Mouse (Mus musculus) 416B (cell line): Measurements from ENCODE around the gene Lpcat3.
"Not testable (repeated sequence)": the region's sequence is repeated elsewhere in the genome, so short reads cannot be mapped to it uniquely, and the experiment has no call there.

Experiments
- DNase-seq: peaks from one replicate; pipeline ENCODE4 v3.0.0; 2011; ENCODE audit warnings: low read depth

Gene Lpcat3

DNA sequence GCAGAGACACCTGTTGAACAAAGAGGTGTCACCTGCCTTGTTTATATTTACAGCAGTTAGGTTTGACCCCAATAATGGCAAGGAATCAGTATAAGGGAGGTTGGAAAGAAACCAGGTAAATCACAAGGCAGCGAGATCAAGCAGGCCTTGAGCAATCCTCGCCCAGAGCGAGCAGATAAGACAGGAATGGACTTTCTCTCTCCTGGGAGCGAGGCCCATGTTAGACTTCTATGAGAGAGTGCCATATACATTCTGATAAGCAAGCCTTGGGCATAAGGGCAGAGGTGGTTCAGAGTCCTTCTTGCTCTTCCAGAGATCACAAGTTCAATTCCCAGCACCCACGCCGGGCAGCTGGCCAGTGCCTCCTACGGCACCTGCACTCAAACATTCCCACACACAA lies 15.9 kb downstream of the Lpcat3 start:
- DNase-seq = no peak

DNA sequence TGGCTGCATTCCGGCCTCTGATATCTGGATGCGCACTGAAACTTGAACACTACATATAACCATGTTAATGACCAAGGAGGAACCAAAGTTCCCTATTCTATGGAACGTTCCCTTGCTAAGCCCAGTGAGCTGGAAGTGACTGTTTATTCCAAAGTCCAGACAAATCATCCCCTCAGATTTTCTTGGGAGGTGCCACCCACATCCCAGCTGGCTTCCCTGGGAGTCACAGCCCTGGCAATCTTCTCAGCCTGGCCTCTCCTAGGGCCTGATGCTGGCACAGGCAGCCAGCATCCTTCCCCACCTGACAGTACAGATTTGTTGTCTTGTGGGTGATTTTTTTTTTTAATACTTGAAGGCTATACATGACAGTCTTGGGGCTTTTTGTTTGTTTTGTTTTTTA lies 16.7 kb downstream of the Lpcat3 start:
- no peak for DNase-seq

- not testable (repeated sequence) for DNase-seq
Measured at GRCm38 (mm10) chr6:124682291-124682690, 19.5 kb downstream of the Lpcat3 start.

- peak; percentile 94 for DNase-seq
Measured at GRCm38 (mm10) chr6:124683591-124684417, 21.0 kb downstream of the Lpcat3 start.

DNA sequence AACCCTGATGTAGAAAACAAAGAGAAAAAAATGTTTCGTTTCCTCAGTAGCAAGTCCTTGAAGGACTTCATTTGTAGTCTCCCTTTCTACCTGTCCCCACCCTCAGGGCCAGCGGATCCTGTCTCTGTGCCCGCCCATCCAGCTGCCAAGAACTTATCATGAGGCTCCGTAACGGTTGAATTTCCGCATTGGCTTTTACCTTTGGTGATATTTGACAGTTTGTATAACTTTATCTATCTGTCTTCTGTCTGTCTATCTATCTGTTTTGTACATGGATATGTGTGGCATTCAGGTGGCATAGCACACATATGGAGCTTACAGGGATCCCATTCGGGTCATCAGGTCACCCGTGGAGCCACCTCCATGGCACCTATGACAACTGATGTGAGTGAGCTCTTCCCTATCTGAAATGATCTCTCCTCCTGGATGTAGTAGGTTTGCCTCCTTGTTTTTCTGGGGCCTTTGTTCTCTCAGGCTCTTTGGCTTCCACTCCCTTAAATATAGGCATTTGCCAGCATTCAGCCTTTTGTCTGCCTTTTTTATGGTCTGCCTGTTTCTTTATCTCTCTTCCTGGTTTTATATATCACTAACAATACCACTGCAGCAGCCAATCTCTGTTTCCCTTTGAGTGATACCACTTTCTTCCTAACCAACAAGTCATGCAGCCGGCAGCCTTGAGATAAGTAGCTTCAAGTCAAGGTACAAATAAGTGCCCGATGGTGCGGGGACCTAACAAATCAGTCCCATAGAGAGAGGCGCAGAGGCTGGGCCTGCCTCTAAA lies 23.0 kb downstream of the Lpcat3 start:
- peak; percentile 88 for DNase-seq

DNA sequence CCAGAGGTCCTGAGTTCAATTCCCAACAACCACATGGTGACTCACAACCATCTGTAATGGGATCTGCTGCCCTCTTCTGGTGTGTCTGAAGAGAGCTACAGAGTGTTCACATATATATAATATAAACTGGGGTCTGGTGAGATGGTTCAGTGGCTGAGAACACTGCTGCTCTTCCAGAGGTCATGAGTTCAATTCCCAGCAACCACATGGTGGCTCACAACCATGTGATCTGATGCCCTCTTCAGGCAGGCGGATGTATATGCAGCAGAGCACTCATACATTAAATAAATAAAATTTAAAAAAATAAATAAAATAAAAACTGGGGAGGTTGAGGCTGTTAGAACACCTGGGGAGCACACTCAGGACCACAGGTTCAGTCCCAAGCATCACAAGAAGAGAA lies 23.8 kb downstream of the Lpcat3 start:
- not testable (repeated sequence) for DNase-seq

DNA sequence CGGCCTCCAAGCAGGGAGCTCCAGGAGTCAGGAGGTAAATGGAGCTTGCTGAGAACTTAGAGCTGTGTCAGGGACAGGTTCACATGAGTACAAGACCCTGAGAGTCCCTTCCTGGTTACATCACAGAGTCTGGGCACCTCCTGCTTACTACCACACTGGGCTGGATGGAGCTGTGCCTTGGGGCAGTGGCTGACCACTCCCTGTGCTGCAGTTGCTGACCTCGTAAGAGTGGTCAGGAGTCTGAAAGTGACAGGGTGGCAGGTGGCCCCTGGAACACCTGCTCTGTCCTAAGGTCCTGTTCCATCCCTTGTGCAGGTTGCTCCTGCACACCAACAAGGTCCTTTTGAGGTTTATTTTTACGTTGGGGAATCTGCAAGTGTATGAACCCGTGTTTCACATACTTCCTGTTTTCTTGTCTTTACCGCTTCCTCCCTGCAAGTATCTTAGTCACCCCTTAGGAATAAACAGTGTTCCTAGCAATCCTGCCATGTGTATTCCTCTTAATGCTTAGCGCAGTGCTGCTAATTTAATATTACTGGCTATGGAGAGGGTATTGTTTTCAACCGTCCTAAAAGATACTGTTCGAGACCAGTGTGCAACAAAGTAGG lies 25.4 kb downstream of the Lpcat3 start:
- DNase-seq = peak; percentile 70

GRCm38 (mm10) chr6:124689011-124689410 lies 26.2 kb downstream of the Lpcat3 start:
- DNase-seq = no peak

DNA sequence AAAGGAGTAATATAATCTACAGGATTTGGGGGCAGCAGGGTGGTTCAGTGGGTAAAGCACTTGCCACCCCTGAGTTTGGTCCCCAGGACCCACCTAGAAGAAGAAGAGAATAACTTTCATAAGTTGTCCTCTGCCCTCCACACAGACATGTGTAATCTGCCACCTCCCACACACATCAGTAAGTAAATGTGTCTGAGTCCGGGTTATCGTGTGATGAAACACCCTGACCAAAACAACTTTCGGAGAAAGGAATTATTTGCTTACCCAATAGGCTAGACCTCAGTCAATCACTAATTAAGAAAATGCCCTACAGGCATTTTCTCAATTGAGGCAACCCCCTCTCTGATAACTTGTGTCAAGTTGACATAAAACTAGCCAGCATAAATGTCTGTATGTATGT lies 27.7 kb downstream of the Lpcat3 start:
- DNase-seq = no peak

DNA sequence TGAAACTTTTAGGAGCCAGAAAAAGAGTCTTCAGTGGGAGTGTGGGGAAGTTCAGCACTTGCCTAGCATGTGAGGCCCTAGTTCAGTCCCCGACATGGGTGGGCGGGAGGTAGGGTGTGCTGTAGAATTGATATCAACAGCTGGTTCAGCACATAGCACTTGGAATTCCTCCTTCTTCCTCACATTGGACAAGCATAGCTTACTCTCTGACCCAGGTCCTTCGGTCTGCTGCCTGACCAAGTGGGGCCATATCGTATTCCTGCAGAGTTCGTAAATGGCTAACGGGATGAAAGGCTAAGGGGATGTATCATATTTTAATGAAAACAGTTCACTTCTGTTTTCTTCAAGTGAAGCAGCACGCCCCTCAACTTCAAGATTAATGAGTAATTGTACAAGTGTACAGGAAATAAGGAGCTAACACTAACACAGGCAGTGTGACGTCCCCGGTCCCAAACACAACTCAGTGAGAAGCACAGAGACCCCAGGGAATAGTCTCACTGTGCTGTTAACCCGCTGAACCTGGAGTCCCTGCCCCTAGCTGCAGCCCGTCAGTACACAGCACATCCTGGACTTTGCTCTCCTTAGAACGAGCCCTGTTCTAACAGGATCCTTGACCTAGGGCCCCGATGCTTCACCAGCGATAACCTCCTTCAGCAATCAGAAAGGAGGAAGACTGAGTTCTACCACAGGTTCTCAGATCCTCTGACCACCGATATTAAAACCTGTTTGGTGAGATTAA lies 30.6 kb downstream of the Lpcat3 start:
- DNase-seq = no peak

DNA sequence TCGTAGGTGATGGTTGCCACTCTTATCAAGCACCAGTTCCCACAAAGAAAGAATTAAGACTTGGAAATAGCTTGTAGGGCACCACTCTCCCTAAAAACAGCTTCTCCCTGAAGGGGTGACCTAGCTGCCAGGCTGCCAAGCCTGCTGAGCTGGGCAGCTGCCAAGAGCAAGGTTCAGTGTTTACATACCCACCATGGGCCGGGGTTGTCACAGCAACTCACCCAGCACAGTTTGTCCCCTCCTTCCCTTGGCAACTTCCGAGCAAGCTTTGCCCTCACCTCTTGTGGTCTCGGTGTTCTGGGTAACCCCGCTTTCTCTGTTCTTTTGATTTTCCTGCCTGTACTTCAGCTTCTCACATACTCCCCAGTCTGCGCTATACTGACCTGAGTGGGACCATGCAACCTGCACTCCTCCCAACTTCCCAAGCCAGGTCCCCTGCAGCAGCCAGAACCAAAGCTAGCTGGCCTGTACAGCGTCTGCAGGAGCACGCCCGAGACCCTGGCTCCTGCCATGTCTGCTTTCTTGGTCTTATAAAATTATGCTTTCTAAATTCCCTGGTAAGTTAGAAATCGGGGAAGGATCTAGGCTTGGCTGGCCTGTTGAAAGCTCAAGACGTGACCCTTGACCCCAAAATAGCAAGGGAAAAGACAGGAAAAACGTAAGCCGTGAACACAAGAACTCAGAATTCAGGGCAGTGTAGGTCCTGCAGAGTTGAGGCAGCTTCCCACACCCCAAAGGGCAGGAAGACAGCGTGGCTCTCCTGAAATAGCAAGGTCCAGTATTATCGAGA lies 31.5 kb downstream of the Lpcat3 start:
- DNase-seq = peak; percentile 79

DNA sequence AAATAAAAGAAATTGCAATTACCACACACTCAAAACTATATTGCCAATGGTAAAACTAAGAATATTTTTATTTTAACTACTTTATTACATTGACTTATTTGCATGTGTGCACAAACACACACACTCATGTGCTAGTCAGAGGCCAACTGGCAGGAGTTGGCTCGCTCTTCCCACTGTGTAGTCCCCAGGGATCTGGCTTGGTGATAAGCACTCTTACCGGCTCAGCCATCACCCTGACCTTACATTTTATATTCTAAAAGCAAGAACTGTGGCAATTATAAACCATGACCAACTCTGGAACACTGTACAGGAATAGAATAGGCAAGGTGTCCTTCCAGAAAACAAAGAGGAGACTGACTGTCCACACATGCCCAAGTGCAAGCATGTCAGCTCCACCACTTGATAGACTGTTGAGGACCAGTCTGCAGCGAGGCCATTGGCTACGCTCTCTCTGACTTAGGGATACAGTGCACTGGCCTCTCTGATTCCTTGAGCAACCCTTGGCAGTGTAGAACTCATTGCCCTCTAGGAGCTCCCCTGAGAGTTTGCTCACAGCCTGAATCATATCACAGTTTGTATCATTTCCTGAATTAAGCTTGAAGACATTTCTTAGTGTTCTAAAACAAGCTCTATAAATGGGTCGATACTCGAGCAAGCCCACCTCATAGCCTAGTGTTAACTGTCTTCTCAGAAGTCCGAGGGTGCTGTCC lies 33.8 kb downstream of the Lpcat3 start:
- no peak for DNase-seq

GRCm38 (mm10) chr6:124698751-124699150 lies 35.9 kb downstream of the Lpcat3 start:
- no peak for DNase-seq

GRCm38 (mm10) chr6:124699366-124699765 lies 36.5 kb downstream of the Lpcat3 start:
- DNase-seq = no peak

- DNase-seq = no peak
Measured at GRCm38 (mm10) chr6:124699962-124700610, 37.3 kb downstream of the Lpcat3 start.

- no peak for DNase-seq
Measured at GRCm38 (mm10) chr6:124701338-124701737, 38.5 kb downstream of the Lpcat3 start.

DNA sequence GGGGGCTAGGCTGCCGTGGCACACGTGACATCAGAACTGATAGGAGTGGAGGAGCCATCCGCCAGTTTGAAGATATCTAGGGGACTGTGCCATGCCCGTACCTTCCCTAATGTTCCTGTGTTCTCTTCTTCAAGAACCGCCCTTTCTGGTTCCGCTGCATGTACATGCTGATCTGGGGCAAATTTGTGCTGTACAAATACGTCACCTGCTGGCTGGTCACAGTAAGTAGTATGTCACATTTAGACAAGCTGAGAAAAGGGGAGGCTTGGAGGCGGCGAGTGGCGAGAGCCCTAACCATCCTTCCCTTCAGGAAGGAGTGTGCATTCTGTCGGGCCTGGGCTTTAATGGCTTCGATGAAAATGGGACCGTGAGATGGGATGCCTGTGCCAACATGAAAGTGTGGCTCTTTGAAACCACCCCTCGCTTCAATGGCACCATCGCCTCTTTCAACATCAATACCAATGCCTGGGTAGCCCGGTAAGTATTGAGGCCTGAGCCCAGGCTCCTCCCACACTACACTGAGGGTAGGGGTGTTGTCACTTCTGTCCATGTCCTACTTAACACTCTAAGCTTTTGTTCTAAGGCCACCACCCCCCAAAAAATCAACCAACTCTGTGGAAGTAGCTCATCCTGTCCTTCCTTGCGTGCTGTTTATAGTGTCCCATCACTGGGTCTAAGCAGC lies 39.4 kb downstream of the Lpcat3 start:
- DNase-seq = no peak

DNA sequence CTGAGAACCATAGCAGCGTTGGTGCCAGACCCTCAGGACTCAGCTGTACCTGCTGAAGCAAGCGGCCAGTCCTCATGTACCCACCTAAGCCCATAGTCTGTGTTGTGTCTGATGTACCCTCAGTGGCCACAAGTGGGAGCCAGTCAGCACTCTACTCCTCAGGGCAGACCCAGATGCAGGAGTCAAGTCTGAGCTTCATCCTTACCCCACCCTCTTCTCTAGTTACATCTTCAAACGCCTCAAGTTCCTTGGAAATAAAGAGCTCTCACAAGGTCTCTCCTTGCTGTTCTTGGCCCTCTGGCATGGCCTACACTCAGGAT lies 39.9 kb downstream of the Lpcat3 start:
- DNase-seq = peak; percentile 80

- no peak for DNase-seq
Measured at GRCm38 (mm10) chr6:124703789-124704188, 41.0 kb downstream of the Lpcat3 start.

DNA sequence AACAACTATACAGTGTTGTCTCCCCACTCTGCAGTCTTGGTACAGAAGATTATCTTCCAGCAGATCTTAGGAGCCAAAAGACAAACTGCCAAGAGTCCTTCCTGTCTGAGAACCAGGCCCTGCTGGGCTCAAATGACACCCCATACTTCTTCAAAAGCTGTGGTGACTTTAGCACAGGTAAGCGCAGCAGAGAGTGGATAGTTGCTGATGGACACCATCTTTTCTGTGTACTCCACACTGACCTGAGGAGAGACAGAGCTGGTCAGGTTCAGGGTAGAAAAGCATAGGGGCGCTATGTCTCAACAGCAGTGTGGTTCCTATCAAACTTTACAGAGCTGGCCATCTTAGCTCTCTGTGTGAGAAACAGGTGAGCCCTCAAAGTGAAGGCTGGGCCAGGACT lies 41.6 kb downstream of the Lpcat3 start:
- DNase-seq = no peak
